8 mouse cellular contexts compared by ENCODE assay signal in genomic region chr11:107339224-107339805, GRCm38 (mm10).
DNase-seq lines count a peak whose midpoint lies in the region; ATAC-seq lines count a peak whose summit lies in the region.

No protein-coding gene starts in this region.

- no peak overlapping the region for H3K9ac ChIP-seq in kidney, embryonic 16.5 days (replicated peaks; ENCODE audit: low read length)

- DNase-seq in kidney, adult 9 months, result peak; percentile 50
- peak; percentile 71 for DNase-seq in adrenal gland, postnatal 10 days
- peak; percentile 61 for DNase-seq in embryo, embryonic 10.5 days (ENCODE audit: low spot score)
- DNase-seq in thymus, postnatal 14 days, result no peak
- no peak for DNase-seq in right cerebral cortex, postnatal 14 days

- no peaks in the 10 kb centered on the region for H3K9me3 ChIP-seq in kidney, embryonic 16.5 days (ENCODE audit: low read length)

- 77% methylated on average over 7 of the region's 7 CpGs for WGBS in kidney, embryonic 16.5 days

- no peaks in the 10 kb centered on the region for H3K36me3 ChIP-seq in kidney, embryonic 16.5 days (ENCODE audit: insufficient read depth, low read length)

- H3K27me3 ChIP-seq in kidney, embryonic 16.5 days (ENCODE audit: insufficient read depth, low read length), result no peaks in the 10 kb centered on the region

- H3K4me1 ChIP-seq in kidney, embryonic 16.5 days (ENCODE audit: insufficient read depth, low read length), result peaks cover 47% of the 10 kb centered on the region

- no peak overlapping the region for H3K4me3 ChIP-seq in kidney, embryonic 16.5 days (ENCODE audit: low read length)

- H3K27ac ChIP-seq in kidney, embryonic 16.5 days (ENCODE audit: low read length), result no peak overlapping the region

- ATAC-seq in kidney, embryonic 16.5 days (ENCODE audit: low FRiP score, low TSS enrichment), result no peak
- ATAC-seq in megakaryocyte, adult 5-6 weeks (ENCODE audit: poor library complexity, severe bottlenecking), result peak; percentile 92
- no peak for ATAC-seq in megakaryocyte-erythroid progenitor cell, adult 5-6 weeks (replicated peaks; ENCODE audit: low FRiP score, low TSS enrichment, poor library complexity, severe bottlenecking)

- H3K4me2 ChIP-seq in kidney, embryonic 16.5 days (replicated peaks; ENCODE audit: low read depth, low read length), result no peak overlapping the region

Comparison
In these comparisons a context has a peak if more than half of its experiments do, and no peak if none do; other contexts are left out.
1. DNase-seq: peak in kidney, adult 9 months (single experiment), adrenal gland, postnatal 10 days (single experiment) and embryo, embryonic 10.5 days (single experiment); none in thymus, postnatal 14 days (single experiment) and right cerebral cortex, postnatal 14 days (single experiment).